Mouse (Mus musculus) hindbrain, embryonic 16.5 days (tissue): ENCODE measurements around the gene Otop2. TPM values are rescaled to one million over a fixed set of nuclear protein-coding genes. Genes with fewer than 3 reads are reported as not detected.

Experiments
- ATAC-seq: fragments of 200-750 bp; cut with Nextera tagmentation; 2 replicates; pipeline ENCODE4 v1.8.0; 2017; ENCODE audit warnings: moderate TSS enrichment, moderate library complexity
- H3K27ac ChIP-seq: fragments of 300-500 bp; sonication (generic); 2 replicates; pipeline ENCODE4 v1.5.1; 2014; ENCODE audit warnings: low read depth, mild to moderate bottlenecking, control low read depth, low read length, moderate library complexity
- H3K27me3 ChIP-seq: fragments of 300-500 bp; sonication (generic); replicated peaks from 2 replicates; pipeline ENCODE4 v1.6.1; 2014; ENCODE audit warnings: low read length; ENCODE audit not compliant: control insufficient read depth, insufficient read depth
- H3K36me3 ChIP-seq: fragments of 300-500 bp; sonication (generic); 2 replicates; pipeline ENCODE4 v1.6.1; 2014; ENCODE audit warnings: mild to moderate bottlenecking, low read length, moderate library complexity, mixed read lengths; ENCODE audit not compliant: control insufficient read depth, insufficient read depth
- H3K4me1 ChIP-seq: fragments of 300-500 bp; sonication (generic); 2 replicates; pipeline ENCODE4 v1.6.1; 2014; ENCODE audit warnings: low read depth, low read length; ENCODE audit not compliant: control insufficient read depth, insufficient read depth
- H3K4me2 ChIP-seq: fragments of 300-500 bp; sonication (generic); 2 replicates; pipeline ENCODE4 v1.6.1; 2014; ENCODE audit warnings: mild to moderate bottlenecking, low read length, control low read depth, moderate library complexity
- H3K4me3 ChIP-seq: fragments of 300-500 bp; sonication (generic); 2 replicates; pipeline ENCODE4 v1.5.1; 2014; ENCODE audit warnings: mild to moderate bottlenecking, low read length, control low read depth, moderate library complexity
- H3K9ac ChIP-seq: fragments of 300-500 bp; sonication (generic); 2 replicates; pipeline ENCODE4 v1.6.1; 2014; ENCODE audit warnings: low read depth, mild to moderate bottlenecking, control low read depth, low read length, moderate library complexity
- H3K9me3 ChIP-seq: fragments of 300-500 bp; sonication (generic); 2 replicates; pipeline ENCODE4 v1.6.1; 2014; ENCODE audit warnings: mild to moderate bottlenecking, low read length, moderate library complexity; ENCODE audit not compliant: control insufficient read depth
- WGBS: fragments of 180-500 bp; shearing (Covaris S2); extraction: QIAGEN DNeasy Blood & Tissue Kit; methylation state at CpG from one replicate; pipeline ENCODE4 v1.1.7; 2014; 5-methylcytosine and 5-hydroxymethylcytosine counted together
- polyA plus RNA-seq: library from polyadenylated mRNA; unstranded; fragments of >200 nt; fragmentation: Nextera tagmentation; extraction: Ambion mirVana; gene quantifications from 2 replicates; pipeline ENCODE4 v1.2.1, GENCODE M21; 2015

Gene Otop2
- polyA plus RNA-seq, 1 experiment from 2014 or later, result 0.18 TPM

DNA sequence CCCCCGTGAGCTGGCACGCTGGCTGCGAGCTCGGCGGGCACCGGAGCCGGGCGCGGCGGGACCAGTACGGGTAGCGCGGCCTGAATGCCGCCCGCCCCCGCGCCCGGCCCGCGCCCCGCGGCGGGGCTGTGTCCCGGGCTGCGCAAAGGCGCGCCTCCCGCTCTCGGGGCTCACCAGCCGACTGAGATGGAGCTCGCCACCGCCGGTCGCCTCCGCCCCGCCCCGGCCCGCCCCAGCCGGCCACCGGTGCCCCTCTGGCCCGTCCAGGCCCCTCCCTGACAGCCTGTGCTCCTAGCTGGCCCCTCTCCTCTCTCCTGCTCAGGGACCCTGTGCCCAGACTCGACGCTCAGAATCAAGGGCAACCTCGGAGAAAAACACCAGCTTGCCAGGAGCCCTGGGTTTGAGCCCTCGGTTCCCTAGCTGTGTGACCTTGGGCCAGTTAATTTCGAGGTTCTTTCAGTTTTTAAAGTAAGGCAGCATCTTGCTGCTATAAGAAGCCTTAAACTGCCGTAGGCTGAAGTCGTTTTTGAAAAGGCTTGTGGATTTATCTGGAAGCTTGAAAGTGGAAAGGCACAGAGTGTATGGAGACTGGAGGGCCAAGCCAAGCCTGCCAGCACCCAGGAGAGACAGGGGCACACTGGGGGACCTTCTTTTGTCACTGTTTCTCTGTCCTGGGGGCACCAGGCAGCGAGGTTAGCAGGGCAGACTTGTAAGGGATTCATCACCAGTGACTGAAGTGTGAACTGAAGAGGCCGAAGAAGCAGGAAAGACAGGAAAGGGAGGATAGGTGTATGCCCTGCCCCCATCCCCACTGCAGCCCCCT, 39.7 kb upstream of the Otop2 start, which contains the start of gene Grin2c:
TSS of gene Grin2c (minus strand) at position 183 of the 823 bp plus-strand sequence.
- peaks cover 51% of the 10 kb centered on the region for H3K27me3 ChIP-seq
- ATAC-seq, result no peak
- H3K9ac ChIP-seq, result peak within 1 kb of the TSS; percentile 15; the same call in 1 of the 2 replicates
- peaks cover 9% of the 10 kb centered on the region for H3K36me3 ChIP-seq
- H3K4me2 ChIP-seq, result peak within 1 kb of the TSS; percentile 55
- H3K4me1 ChIP-seq, result peaks cover 18% of the 10 kb centered on the region
- H3K4me3 ChIP-seq, result peak within 1 kb of the TSS; percentile 35
- no peaks in the 10 kb centered on the region for H3K9me3 ChIP-seq
- H3K27ac ChIP-seq, result no peak within 1 kb of the TSS
- 24% methylated on average over 10 of the region's 50 CpGs for WGBS

- H3K27ac ChIP-seq, result no peak overlapping the region
- no peaks in the 10 kb centered on the region for H3K9me3 ChIP-seq
- no peak overlapping the region for H3K9ac ChIP-seq
- H3K4me2 ChIP-seq, result no peak overlapping the region
- H3K4me1 ChIP-seq, result peaks cover 18% of the 10 kb centered on the region
- ATAC-seq, result no peak
- H3K36me3 ChIP-seq, result peaks cover 9% of the 10 kb centered on the region
- no peak overlapping the region for H3K4me3 ChIP-seq
- H3K27me3 ChIP-seq, result peaks cover 48% of the 10 kb centered on the region
- WGBS, result 62% methylated on average over 11 of the region's 11 CpGs
These were observed 39.0 kb upstream of the Otop2 start for GRCm38 (mm10) chr11:115267958-115268357.

- ATAC-seq, result no peak
- no peaks in the 10 kb centered on the region for H3K9me3 ChIP-seq
- no peak overlapping the region for H3K9ac ChIP-seq
- WGBS, result 88% methylated on average over 27 of the region's 27 CpGs
- peaks cover 9% of the 10 kb centered on the region for H3K36me3 ChIP-seq
- H3K27me3 ChIP-seq, result peaks cover 40% of the 10 kb centered on the region
- no peak overlapping the region for H3K4me2 ChIP-seq
- H3K4me3 ChIP-seq, result no peak overlapping the region
- no peak overlapping the region for H3K27ac ChIP-seq
- H3K4me1 ChIP-seq, result peaks cover 18% of the 10 kb centered on the region
These were observed 37.5 kb upstream of the Otop2 start for GRCm38 (mm10) chr11:115269330-115270066.

DNA sequence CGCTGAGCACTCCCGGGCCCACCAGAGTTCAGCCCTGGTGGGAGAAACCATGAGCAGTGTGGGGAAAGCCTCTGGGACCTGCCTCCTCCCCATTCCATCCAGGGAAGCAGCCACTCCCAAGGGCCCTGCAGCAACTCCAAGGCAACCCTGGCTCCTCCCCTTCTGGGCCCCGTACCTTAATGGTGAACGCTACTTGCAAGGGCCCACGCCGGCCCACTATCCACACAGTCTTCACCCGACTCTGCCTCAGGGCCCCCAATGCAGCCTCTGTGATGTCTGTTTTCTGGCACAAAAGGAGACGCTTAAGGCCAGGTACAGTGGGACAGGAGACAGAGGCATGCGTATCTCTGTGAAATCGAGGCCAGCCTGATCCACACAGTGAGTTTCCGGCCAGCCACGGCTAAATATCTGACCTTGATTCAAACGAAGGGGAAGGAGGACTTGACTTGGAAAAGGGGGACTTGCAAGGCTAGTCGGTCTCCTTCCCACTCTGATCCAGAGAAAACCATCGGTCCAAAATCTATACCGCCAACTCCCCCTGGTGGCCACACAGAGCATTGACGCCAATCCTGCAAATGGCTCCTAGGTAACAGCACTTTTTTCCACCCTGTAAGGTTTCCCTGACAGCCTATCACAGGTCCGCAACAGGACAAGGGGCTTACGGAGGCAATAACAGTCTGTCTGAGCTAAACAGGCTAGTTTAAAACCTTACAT, 36.7 kb upstream of the Otop2 start:
- H3K4me2 ChIP-seq, result no peak overlapping the region
- H3K4me3 ChIP-seq, result no peak overlapping the region
- peaks cover 9% of the 10 kb centered on the region for H3K36me3 ChIP-seq
- peaks cover 17% of the 10 kb centered on the region for H3K4me1 ChIP-seq
- ATAC-seq, result peak; percentile 19; the same call in 1 of the 2 replicates
- H3K9ac ChIP-seq, result no peak overlapping the region
- no peak overlapping the region for H3K27ac ChIP-seq
- H3K27me3 ChIP-seq, result peaks cover 36% of the 10 kb centered on the region
- no peaks in the 10 kb centered on the region for H3K9me3 ChIP-seq
- WGBS, result 30% methylated on average over 19 of the region's 19 CpGs

DNA sequence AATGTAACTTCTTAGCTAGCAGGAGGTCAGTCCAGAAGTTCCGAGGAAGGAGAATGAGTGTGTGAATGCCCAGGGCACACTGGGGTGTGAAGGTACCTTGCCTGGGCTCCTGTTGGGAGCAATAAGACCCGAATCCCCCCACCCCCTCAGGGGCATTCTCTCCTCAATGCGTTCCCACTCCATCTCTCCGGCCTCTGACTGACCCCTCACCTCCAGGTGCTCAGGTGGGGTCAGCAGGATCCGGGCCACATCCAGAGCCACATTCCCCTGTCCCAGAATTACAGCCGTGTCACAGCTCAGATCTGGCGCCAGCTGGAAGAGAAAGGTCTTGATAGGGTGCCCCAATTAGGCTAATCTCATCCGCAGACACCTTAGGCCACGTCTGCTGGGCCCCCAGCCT, 35.9 kb upstream of the Otop2 start:
- no peaks in the 10 kb centered on the region for H3K9me3 ChIP-seq
- H3K9ac ChIP-seq, result no peak overlapping the region
- peaks cover 30% of the 10 kb centered on the region for H3K27me3 ChIP-seq
- ATAC-seq, result no peak
- H3K27ac ChIP-seq, result no peak overlapping the region
- no peak overlapping the region for H3K4me2 ChIP-seq
- H3K36me3 ChIP-seq, result peaks cover 9% of the 10 kb centered on the region
- WGBS, result 79% methylated on average over 9 of the region's 9 CpGs
- H3K4me1 ChIP-seq, result peaks cover 19% of the 10 kb centered on the region
- no peak overlapping the region for H3K4me3 ChIP-seq

DNA sequence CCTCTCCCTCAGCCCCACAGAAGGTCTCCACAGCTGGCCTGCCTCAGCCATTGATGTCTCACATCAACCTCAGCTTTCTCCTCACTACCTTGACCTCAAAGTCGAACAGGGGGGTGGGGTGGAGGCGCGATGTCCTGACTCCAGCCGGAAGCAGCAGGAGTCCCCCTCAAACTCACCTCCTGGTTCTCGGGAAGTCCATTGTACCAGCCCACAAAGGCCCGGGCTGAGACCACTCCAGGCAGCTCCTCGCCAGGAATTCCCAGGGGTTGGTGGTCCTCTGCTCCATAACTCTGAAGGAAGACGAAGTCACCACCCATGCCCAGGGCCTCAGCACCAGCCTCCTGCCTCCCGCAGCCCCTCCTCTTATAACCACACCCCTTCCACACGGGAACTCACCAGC, 35.5 kb upstream of the Otop2 start:
- H3K9ac ChIP-seq, result no peak overlapping the region
- no peaks in the 10 kb centered on the region for H3K9me3 ChIP-seq
- H3K36me3 ChIP-seq, result peaks cover 9% of the 10 kb centered on the region
- H3K4me2 ChIP-seq, result no peak overlapping the region
- peaks cover 26% of the 10 kb centered on the region for H3K27me3 ChIP-seq
- H3K4me3 ChIP-seq, result no peak overlapping the region
- no peak overlapping the region for H3K27ac ChIP-seq
- 68% methylated on average over 10 of the region's 10 CpGs for WGBS
- peaks cover 21% of the 10 kb centered on the region for H3K4me1 ChIP-seq
- ATAC-seq, result no peak

DNA sequence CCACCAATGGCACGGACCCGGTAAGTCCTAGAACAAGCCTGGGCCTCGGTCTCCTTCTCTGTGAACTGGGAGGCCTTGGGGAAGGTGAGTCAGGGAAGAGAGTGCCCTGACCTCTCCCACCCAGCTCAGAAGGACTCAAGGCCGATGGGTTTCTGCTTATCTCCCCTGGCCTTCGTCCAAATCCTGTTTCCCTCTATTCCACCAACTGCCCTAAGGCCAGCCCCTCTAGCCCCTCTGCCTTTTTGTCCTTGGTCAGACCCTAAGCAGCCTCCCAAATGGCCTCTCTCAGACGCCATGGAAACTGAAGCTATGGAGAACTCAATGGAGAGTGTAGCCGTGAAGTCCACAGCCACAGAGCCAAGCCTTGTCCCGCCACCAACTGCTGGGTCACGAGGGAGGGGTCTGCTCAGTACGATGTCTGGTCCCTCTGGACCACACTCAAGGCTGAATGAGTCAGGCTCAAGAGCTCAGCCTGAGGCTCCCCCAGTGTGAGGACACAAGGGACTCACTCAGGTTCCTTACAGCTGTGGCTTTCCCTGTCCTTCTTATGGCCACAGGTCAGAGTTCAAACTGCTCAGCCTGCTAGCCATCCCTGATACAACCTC, 34.0 kb upstream of the Otop2 start:
- Histone ChIP-seq H3K9ac (no peak overlapping the region), H3K36me3 (peaks cover 9% of the 10 kb centered on the region), H3K4me2 (no peak overlapping the region), H3K9me3 (no peaks in the 10 kb centered on the region), H3K27ac (no peak overlapping the region), H3K27me3 (peaks cover 15% of the 10 kb centered on the region), H3K4me1 (peaks cover 17% of the 10 kb centered on the region), H3K4me3 (no peak overlapping the region)
- 74% methylated on average over 10 of the region's 10 CpGs for whole genome bisulfite sequencing
- ATAC-seq, result no peak

DNA sequence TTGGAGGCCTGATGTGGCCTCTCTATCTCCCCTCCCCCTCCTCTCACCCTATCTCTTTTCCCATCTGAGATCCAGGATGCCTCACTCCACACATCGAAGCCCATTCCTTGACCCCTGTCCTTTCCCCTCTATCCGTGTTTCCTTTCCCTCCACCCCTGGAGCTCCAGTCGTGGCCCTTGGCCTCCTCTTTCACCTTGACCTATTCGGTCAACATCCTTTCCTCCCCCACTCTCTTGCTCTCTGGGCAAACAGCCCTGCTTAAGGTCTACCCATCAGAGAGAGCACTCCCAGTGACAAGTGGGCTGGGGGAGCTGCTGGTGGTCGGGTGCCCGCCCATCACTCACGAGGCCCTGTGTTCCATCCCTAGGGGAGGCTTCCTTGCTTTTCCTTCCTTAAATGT, 33.2 kb upstream of the Otop2 start:
- H3K4me2 ChIP-seq, result no peak overlapping the region
- H3K9ac ChIP-seq, result no peak overlapping the region
- no peak overlapping the region for H3K4me3 ChIP-seq
- H3K4me1 ChIP-seq, result peaks cover 20% of the 10 kb centered on the region
- H3K27ac ChIP-seq, result no peak overlapping the region
- peaks cover 4% of the 10 kb centered on the region for H3K36me3 ChIP-seq
- H3K9me3 ChIP-seq, result no peaks in the 10 kb centered on the region
- ATAC-seq, result no peak
- H3K27me3 ChIP-seq, result peaks cover 8% of the 10 kb centered on the region
- 73% methylated on average over 7 of the region's 7 CpGs for WGBS
